Mouse (Mus musculus): Measurements from ENCODE around the gene B3gnt5. TPM values are rescaled to one million over a fixed set of nuclear protein-coding genes. Genes with fewer than 3 reads are reported as not detected.
A peak's percentile ranks its signal among the peaks of the same experiment; 100 is the strongest.
"Not testable (repeated sequence)": the region's sequence is repeated elsewhere in the genome, so short reads cannot be mapped to it uniquely, and the experiment has no call there.

Gene B3gnt5
- 15.5 and 21.9 TPM in 2 replicates for polyA plus RNA-seq (2014; fragmentation: Nextera tagmentation; extraction: Ambion mirVana)

DNA sequence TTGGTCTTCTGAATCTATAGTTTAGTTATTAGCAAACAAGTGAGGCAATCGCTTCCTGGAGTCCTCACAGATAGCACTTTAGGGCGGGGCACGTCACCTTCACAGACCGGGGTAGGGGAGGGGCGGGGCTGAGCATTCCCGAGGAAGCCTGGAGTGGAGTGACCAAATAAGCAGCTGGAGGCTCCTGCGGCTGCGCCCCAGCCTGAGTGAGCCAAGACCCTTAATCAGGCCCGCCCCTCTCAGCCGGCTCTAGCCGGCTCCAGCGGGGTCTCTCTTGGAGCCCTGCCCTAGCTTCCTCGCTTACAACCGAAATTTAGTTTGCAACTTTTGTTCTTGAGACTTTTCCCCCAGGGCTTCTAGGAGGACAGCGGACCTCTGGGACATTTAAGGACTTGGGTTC lies at the start of gene B3gnt5:
Gene B3gnt5 (plus strand): TSS at position 135 of the 400 bp plus-strand sequence.
- Histone ChIP-seq H3K36me3 (ENCODE audit: control insufficient read depth, insufficient read depth, low read length) (peaks cover 1% of the 10 kb centered on the region; the same call in 1 of the 2 replicates), H3K4me2 (replicated peaks; ENCODE audit: low read depth, low read length) (peak within 1 kb of the TSS; percentile 77), H3K9me3 (ENCODE audit: control insufficient read depth, low read length) (no peaks in the 10 kb centered on the region), H3K4me3 (ENCODE audit: low read length) (peak within 1 kb of the TSS; percentile 64), H3K27ac (ENCODE audit: low read depth, low read length) (peak within 1 kb of the TSS; percentile 91), H3K9ac (ENCODE audit: low read depth, low read length) (peak within 1 kb of the TSS; percentile 83), H3K27me3 (ENCODE audit: control insufficient read depth, insufficient read depth, low read length) (no peaks in the 10 kb centered on the region), H3K4me1 (ENCODE audit: control insufficient read depth, insufficient read depth, low read length) (no peaks in the 10 kb centered on the region)
- WGBS: 0% methylated on average over 15 of the region's 15 CpGs
- peak; percentile 99 for ATAC-seq (ENCODE audit: low FRiP score, low TSS enrichment)

DNA sequence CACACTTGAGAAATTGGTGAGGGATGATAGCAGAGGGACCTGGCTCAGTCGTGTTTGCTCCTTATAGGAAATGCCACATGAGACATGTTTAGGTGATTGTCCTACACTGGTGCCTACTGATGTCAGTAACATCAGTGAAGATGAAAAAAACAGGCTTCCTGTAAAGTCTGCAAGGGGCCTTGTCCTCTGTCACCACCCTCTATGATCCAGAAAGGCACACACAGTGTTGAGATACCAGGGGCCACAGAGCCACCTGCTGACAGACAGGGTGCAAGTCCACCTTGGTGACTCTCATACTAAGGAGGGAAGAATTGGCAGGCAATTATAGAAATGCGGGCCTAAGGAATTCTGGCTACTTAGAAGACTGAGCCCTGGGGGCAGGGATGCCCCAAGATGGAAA lies 39.0 kb upstream of the B3gnt5 start:
- WGBS: 55% methylated on average over 2 of the region's 2 CpGs
- Histone ChIP-seq H3K4me2 (replicated peaks; ENCODE audit: low read depth, low read length) (no peak overlapping the region), H3K4me3 (ENCODE audit: low read length) (no peak overlapping the region), H3K9me3 (ENCODE audit: control insufficient read depth, low read length) (no peaks in the 10 kb centered on the region), H3K9ac (ENCODE audit: low read depth, low read length) (no peak overlapping the region), H3K27me3 (ENCODE audit: control insufficient read depth, insufficient read depth, low read length) (no peaks in the 10 kb centered on the region), H3K4me1 (ENCODE audit: control insufficient read depth, insufficient read depth, low read length) (no peaks in the 10 kb centered on the region), H3K36me3 (ENCODE audit: control insufficient read depth, insufficient read depth, low read length) (no peaks in the 10 kb centered on the region), H3K27ac (ENCODE audit: low read depth, low read length) (no peak overlapping the region)
- ATAC-seq (ENCODE audit: low FRiP score, low TSS enrichment): no peak

GRCm38 (mm10) chr16:19724139-19724538 lies 35.9 kb upstream of the B3gnt5 start:
- not testable (repeated sequence) for H3K4me2 ChIP-seq (replicated peaks; ENCODE audit: low read depth, low read length); H3K9ac ChIP-seq (ENCODE audit: low read depth, low read length); H3K9me3 ChIP-seq (ENCODE audit: control insufficient read depth, low read length); ATAC-seq (ENCODE audit: low FRiP score, low TSS enrichment); H3K4me1 ChIP-seq (ENCODE audit: control insufficient read depth, insufficient read depth, low read length); H3K27me3 ChIP-seq (ENCODE audit: control insufficient read depth, insufficient read depth, low read length); H3K27ac ChIP-seq (ENCODE audit: low read depth, low read length); H3K4me3 ChIP-seq (ENCODE audit: low read length); H3K36me3 ChIP-seq (ENCODE audit: control insufficient read depth, insufficient read depth, low read length)
- 47% methylated on average over 2 of the region's 2 CpGs for WGBS

DNA sequence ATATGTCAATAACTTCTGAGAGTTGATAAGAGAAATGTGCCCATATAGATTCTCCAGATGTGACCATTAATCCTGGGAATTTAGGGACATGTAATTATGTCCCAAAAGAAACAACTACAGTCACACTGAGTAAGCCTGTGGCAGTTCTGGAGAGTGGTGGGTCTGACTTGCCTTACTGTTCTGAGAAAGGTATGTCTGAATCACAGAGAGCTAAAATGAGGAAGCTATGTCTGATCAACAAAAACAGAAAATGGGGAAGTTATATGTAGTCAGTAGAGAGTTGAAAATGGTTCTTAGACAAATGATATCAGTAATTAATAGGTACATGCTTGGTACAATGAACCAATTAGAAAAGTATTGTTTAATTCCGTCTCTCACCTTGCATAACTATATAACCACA lies 27.1 kb upstream of the B3gnt5 start:
- no peak overlapping the region for H3K4me2 ChIP-seq (replicated peaks; ENCODE audit: low read depth, low read length)
- no peak overlapping the region for H3K4me3 ChIP-seq (ENCODE audit: low read length)
- no peaks in the 10 kb centered on the region for H3K36me3 ChIP-seq (ENCODE audit: control insufficient read depth, insufficient read depth, low read length)
- no peaks in the 10 kb centered on the region for H3K9me3 ChIP-seq (ENCODE audit: control insufficient read depth, low read length)
- no peak overlapping the region for H3K27ac ChIP-seq (ENCODE audit: low read depth, low read length)
- no peak for ATAC-seq (ENCODE audit: low FRiP score, low TSS enrichment)
- no peak overlapping the region for H3K9ac ChIP-seq (ENCODE audit: low read depth, low read length)
- no peaks in the 10 kb centered on the region for H3K4me1 ChIP-seq (ENCODE audit: control insufficient read depth, insufficient read depth, low read length)
- 90% methylated on average over 1 of the region's 1 CpGs for WGBS
- H3K27me3 ChIP-seq (ENCODE audit: control insufficient read depth, insufficient read depth, low read length): no peaks in the 10 kb centered on the region

DNA sequence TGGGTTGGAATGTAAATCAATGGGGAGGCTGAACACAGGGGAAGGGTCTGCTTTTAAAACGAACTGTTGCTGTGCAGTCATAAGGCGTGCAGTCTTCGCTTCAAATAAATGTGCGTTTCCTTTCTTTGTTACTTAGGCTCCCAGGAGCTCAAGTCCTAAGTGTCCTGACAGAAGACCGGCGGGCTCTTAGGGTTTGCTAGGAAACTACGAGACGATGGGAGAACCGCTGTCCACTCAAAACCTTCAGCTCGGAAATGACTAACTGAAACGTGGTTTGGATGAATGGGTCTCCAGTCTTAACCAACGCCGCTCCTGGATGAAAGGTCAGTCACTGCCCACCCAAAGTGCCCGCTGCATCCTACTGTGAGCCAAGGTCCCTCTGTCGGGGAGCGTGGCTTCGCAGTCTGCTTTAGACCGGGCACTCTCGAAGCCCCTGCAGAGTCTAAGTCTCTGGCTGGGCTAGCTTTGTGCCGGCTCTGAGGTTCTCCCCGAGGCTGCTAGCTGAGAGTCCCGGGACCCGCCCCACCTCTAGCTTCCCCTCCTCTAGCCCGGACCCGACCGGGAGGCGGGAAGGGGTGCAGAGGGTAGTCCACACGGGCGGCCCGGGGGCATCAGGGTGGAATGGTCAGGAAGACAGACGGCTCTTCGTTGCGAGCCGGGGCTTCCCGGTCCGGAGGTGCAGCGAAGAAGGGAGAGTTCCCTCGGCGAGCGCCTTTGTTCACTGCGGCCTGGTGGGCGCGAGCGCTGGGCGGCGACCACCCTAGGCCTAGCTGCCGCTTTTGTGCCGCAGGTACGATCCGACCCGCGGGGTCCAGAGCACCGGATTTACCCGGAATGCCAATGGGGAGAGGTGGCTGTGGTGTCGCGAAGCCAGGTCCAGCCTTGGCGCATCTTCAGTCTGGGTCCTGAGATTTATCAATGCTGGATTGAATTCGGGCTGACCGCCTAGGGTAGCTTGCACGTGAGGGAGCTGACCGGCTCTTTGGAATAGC lies 793 bp downstream of the B3gnt5 start:
- Histone ChIP-seq H3K4me1 (ENCODE audit: control insufficient read depth, insufficient read depth, low read length) (no peaks in the 10 kb centered on the region), H3K36me3 (ENCODE audit: control insufficient read depth, insufficient read depth, low read length) (peaks cover 2% of the 10 kb centered on the region; the same call in 1 of the 2 replicates), H3K9me3 (ENCODE audit: control insufficient read depth, low read length) (no peaks in the 10 kb centered on the region), H3K27ac (ENCODE audit: low read depth, low read length) (peak overlapping the region; percentile 91), H3K27me3 (ENCODE audit: control insufficient read depth, insufficient read depth, low read length) (no peaks in the 10 kb centered on the region), H3K4me2 (replicated peaks; ENCODE audit: low read depth, low read length) (peak overlapping the region; percentile 77), H3K4me3 (ENCODE audit: low read length) (peak overlapping the region; percentile 64), H3K9ac (ENCODE audit: low read depth, low read length) (peak overlapping the region; percentile 83)
- under 1% methylated on average over 61 of the region's 61 CpGs for WGBS
- peak; percentile 84 for ATAC-seq (ENCODE audit: low FRiP score, low TSS enrichment)

GRCm38 (mm10) chr16:19761691-19762090 lies 1.7 kb downstream of the B3gnt5 start:
- peaks cover 8% of the 10 kb centered on the region; the same call in 1 of the 2 replicates for H3K36me3 ChIP-seq (ENCODE audit: control insufficient read depth, insufficient read depth, low read length)
- H3K4me1 ChIP-seq (ENCODE audit: control insufficient read depth, insufficient read depth, low read length): no peaks in the 10 kb centered on the region
- WGBS: 50% methylated on average over 1 of the region's 1 CpGs

GRCm38 (mm10) chr16:19766107-19766506 lies 6.1 kb downstream of the B3gnt5 start:
- no peaks in the 10 kb centered on the region for H3K27me3 ChIP-seq (ENCODE audit: control insufficient read depth, insufficient read depth, low read length)
- no peak overlapping the region for H3K27ac ChIP-seq (ENCODE audit: low read depth, low read length)
- WGBS: 93% methylated on average over 3 of the region's 3 CpGs

More at GRCm38 (mm10) chr16:19761691-19762090, 1.7 kb downstream of the B3gnt5 start:
- peak overlapping the region; percentile 77 for H3K4me2 ChIP-seq (replicated peaks; ENCODE audit: low read depth, low read length)
- no peak for ATAC-seq (ENCODE audit: low FRiP score, low TSS enrichment)
- H3K27me3 ChIP-seq (ENCODE audit: control insufficient read depth, insufficient read depth, low read length): no peaks in the 10 kb centered on the region
- H3K9me3 ChIP-seq (ENCODE audit: control insufficient read depth, low read length): no peaks in the 10 kb centered on the region
- no peak overlapping the region for H3K27ac ChIP-seq (ENCODE audit: low read depth, low read length)
- H3K9ac ChIP-seq (ENCODE audit: low read depth, low read length): peak overlapping the region; percentile 83; the same call in 1 of the 2 replicates
- H3K4me3 ChIP-seq (ENCODE audit: low read length): peak overlapping the region; percentile 64

GRCm38 (mm10) chr16:19768046-19768445 lies 8.0 kb downstream of the B3gnt5 start:
- Histone ChIP-seq H3K4me2 (replicated peaks; ENCODE audit: low read depth, low read length) (no peak overlapping the region), H3K36me3 (ENCODE audit: control insufficient read depth, insufficient read depth, low read length) (peaks cover 32% of the 10 kb centered on the region), H3K4me1 (ENCODE audit: control insufficient read depth, insufficient read depth, low read length) (no peaks in the 10 kb centered on the region), H3K27ac (ENCODE audit: low read depth, low read length) (no peak overlapping the region), H3K9me3 (ENCODE audit: control insufficient read depth, low read length) (no peaks in the 10 kb centered on the region), H3K27me3 (ENCODE audit: control insufficient read depth, insufficient read depth, low read length) (no peaks in the 10 kb centered on the region), H3K4me3 (ENCODE audit: low read length) (no peak overlapping the region), H3K9ac (ENCODE audit: low read depth, low read length) (no peak overlapping the region)
- 93% methylated on average over 5 of the region's 5 CpGs for WGBS
- ATAC-seq (ENCODE audit: low FRiP score, low TSS enrichment): no peak

More at GRCm38 (mm10) chr16:19766107-19766506, 6.1 kb downstream of the B3gnt5 start:
- Histone ChIP-seq H3K9ac (ENCODE audit: low read depth, low read length) (no peak overlapping the region), H3K4me3 (ENCODE audit: low read length) (no peak overlapping the region), H3K9me3 (ENCODE audit: control insufficient read depth, low read length) (no peaks in the 10 kb centered on the region), H3K36me3 (ENCODE audit: control insufficient read depth, insufficient read depth, low read length) (peaks cover 32% of the 10 kb centered on the region), H3K4me1 (ENCODE audit: control insufficient read depth, insufficient read depth, low read length) (no peaks in the 10 kb centered on the region), H3K4me2 (replicated peaks; ENCODE audit: low read depth, low read length) (no peak overlapping the region)
- no peak for ATAC-seq (ENCODE audit: low FRiP score, low TSS enrichment)

GRCm38 (mm10) chr16:19772013-19772412 lies 12.0 kb downstream of the B3gnt5 start:
- no peaks in the 10 kb centered on the region for H3K27me3 ChIP-seq (ENCODE audit: control insufficient read depth, insufficient read depth, low read length)
- H3K4me1 ChIP-seq (ENCODE audit: control insufficient read depth, insufficient read depth, low read length): no peaks in the 10 kb centered on the region
- no peak for ATAC-seq (ENCODE audit: low FRiP score, low TSS enrichment)
- no peaks in the 10 kb centered on the region for H3K9me3 ChIP-seq (ENCODE audit: control insufficient read depth, low read length)
- no peak overlapping the region for H3K4me2 ChIP-seq (replicated peaks; ENCODE audit: low read depth, low read length)
- no peak overlapping the region for H3K4me3 ChIP-seq (ENCODE audit: low read length)
- H3K36me3 ChIP-seq (ENCODE audit: control insufficient read depth, insufficient read depth, low read length): peaks cover 21% of the 10 kb centered on the region
- no peak overlapping the region for H3K9ac ChIP-seq (ENCODE audit: low read depth, low read length)
- H3K27ac ChIP-seq (ENCODE audit: low read depth, low read length): no peak overlapping the region
